Mouse (Mus musculus) liver, postnatal 0 days (tissue): ENCODE results near the gene Zbtb20. TPM values are rescaled to one million over a fixed set of nuclear protein-coding genes. Genes with fewer than 3 reads are reported as not detected.

Source experiments
- ATAC-seq: fragments of 200-750 bp; cut with Nextera tagmentation; 2 replicates; pipeline ENCODE4 v1.8.0; 2017; ENCODE audit warnings: mild to moderate bottlenecking, moderate library complexity
- DNase-seq: peaks from one replicate; pipeline ENCODE4 v3.0.0-alpha.2; 2016
- H3K27ac ChIP-seq: fragments of 300-500 bp; sonication (generic); 2 replicates; pipeline ENCODE4 v1.5.1; 2014; ENCODE audit warnings: antibody characterized with exemption, moderate library complexity, mild to moderate bottlenecking, low read depth
- H3K27me3 ChIP-seq: fragments of 300-500 bp; sonication (generic); 2 replicates; pipeline ENCODE4 v1.6.1; 2014; ENCODE audit warnings: low read length, control low read depth, mixed read lengths; ENCODE audit not compliant: insufficient read depth
- H3K36me3 ChIP-seq: fragments of 300-500 bp; sonication (generic); replicated peaks from 2 replicates; pipeline ENCODE4 v1.6.1; 2014; ENCODE audit warnings: mild to moderate bottlenecking, control low read depth, low read length, moderate library complexity, mixed read lengths; ENCODE audit not compliant: insufficient read depth
- H3K4me1 ChIP-seq: fragments of 300-500 bp; sonication (generic); 2 replicates; pipeline ENCODE4 v1.6.1; 2014; ENCODE audit warnings: antibody characterized with exemption, mild to moderate bottlenecking, control low read depth; ENCODE audit not compliant: insufficient read depth
- H3K4me2 ChIP-seq: fragments of 300-500 bp; sonication (generic); 2 replicates; pipeline ENCODE4 v1.6.1; 2014; ENCODE audit warnings: low read depth, mild to moderate bottlenecking, low read length, moderate library complexity, mixed read lengths
- H3K4me3 ChIP-seq: fragments of 300-500 bp; sonication (generic); 2 replicates; pipeline ENCODE4 v1.5.1; 2014; ENCODE audit warnings: low read depth, low read length
- H3K9ac ChIP-seq: fragments of 300-500 bp; sonication (generic); replicated peaks from 2 replicates; pipeline ENCODE4 v1.6.1; 2014; ENCODE audit warnings: mild to moderate bottlenecking, moderate library complexity
- H3K9me3 ChIP-seq: fragments of 300-500 bp; sonication (generic); 2 replicates; pipeline ENCODE4 v1.6.1; 2016; ENCODE audit warnings: mild to moderate bottlenecking, control low read depth, low read length, mixed read lengths
- CTCF ChIP-seq: sonication (generic); IDR thresholded peaks from 2 replicates; pipeline ENCODE4 v1.5.1; 2016; ENCODE audit warnings: antibody characterized with exemption, low read depth
- EP300 ChIP-seq: IDR thresholded peaks from 2 replicates; pipeline ENCODE4 v1.6.1; 2016; ENCODE audit warnings: antibody characterized with exemption, low read depth, mild to moderate bottlenecking
- WGBS: fragments of 180-500 bp; shearing (Covaris S2); extraction: QIAGEN DNeasy Blood & Tissue Kit; methylation state at CpG from one replicate; pipeline ENCODE4 v1.1.7; 2014; ENCODE audit not compliant: insufficient replicate concordance; 5-methylcytosine and 5-hydroxymethylcytosine counted together
- polyA plus RNA-seq: library from polyadenylated mRNA; unstranded; fragments of >200 nt; fragmentation: Nextera tagmentation; extraction: Ambion mirVana; gene quantifications from 2 replicates; pipeline ENCODE4 v1.2.1, GENCODE M21; 2015

The Zbtb20 gene
- polyA plus RNA-seq, 1 experiment from 2014 or later, result 9.2 TPM

DNA sequence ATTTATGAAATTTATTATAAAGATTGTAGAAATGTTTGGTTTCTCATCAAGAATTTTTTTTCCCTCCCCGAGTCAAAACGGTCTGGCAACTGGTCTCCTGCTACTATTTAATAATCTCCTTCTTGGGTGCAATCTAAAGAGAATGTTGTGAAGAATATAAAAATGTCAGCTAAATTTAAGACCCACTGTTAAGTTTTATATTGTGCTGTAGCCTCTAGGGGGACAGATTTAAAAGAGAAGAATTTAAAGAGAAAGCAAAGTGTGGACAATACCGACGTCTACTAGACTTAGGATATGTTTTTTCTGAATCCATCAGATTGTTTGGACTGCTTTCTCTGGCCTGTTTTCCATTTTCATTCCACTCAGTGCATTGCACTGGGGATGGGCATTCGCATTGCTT, 160.8 kb downstream of the Zbtb20 start:
- no peak overlapping the region for H3K4me3 ChIP-seq
- no peaks in the 10 kb centered on the region for H3K36me3 ChIP-seq
- no peak overlapping the region for H3K27ac ChIP-seq
- WGBS, result 77% methylated on average over 5 of the region's 5 CpGs
- no peak overlapping the region for H3K9ac ChIP-seq
- DNase-seq (no peak), ATAC-seq (no peak)
- no peaks in the 10 kb centered on the region for H3K4me1 ChIP-seq
- H3K4me2 ChIP-seq, result no peak overlapping the region
- H3K27me3 ChIP-seq, result no peaks in the 10 kb centered on the region
- TF ChIP-seq CTCF, result no peak
- no peak for TF ChIP-seq EP300
- no peaks in the 10 kb centered on the region for H3K9me3 ChIP-seq

DNA sequence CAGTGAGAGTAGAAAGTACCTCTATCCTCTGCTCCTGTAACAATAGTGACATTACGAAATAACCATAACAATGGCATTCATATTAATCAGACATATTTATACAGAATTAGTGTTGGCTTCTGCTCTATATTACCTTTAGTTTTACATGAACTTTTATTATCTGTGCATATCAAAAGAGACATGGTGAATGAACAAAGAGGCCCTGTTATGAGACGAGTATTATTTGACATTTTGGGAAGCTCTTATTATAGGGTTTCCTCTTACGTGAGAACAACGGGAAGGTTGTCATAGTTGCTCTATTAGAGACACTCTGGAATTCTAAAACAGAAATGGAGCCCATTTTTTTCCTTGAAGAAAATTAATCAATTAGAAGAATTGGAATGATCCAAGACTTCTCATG, 161.6 kb downstream of the Zbtb20 start:
- Histone ChIP-seq H3K4me1 (no peaks in the 10 kb centered on the region), H3K27ac (no peak overlapping the region), H3K36me3 (no peaks in the 10 kb centered on the region), H3K9me3 (no peaks in the 10 kb centered on the region), H3K4me3 (no peak overlapping the region), H3K27me3 (no peaks in the 10 kb centered on the region), H3K9ac (no peak overlapping the region), H3K4me2 (no peak overlapping the region)
- no peak for DNase-seq
- TF ChIP-seq EP300 (no peak), CTCF (no peak)
- 82% methylated on average over 4 of the region's 4 CpGs for WGBS
- ATAC-seq, result no peak

DNA sequence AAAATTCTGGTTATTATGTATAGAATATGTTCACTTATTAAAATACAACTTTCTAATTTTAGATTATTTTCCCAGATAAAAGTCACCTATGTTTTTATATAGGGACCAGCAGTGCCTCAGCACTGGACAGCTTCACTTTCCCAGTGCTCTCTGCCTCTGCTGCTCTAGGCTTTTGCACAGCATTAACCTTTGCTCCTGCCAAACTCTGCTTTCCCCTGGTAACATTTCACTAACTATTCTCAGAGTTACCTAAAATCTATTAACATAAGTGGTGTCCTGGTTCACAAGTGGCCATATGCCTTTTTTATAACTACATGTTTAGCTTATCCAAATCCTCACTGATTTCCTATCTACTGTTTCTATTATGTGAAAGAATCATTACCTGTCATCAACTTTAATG, 169.9 kb downstream of the Zbtb20 start:
- Histone ChIP-seq H3K9me3 (peaks cover 3% of the 10 kb centered on the region; the same call in 1 of the 2 replicates), H3K36me3 (no peaks in the 10 kb centered on the region), H3K27ac (no peak overlapping the region), H3K27me3 (no peaks in the 10 kb centered on the region), H3K4me2 (no peak overlapping the region), H3K4me3 (no peak overlapping the region), H3K9ac (no peak overlapping the region), H3K4me1 (no peaks in the 10 kb centered on the region)
- no peak for TF ChIP-seq EP300
- no peak for TF ChIP-seq CTCF
- DNase-seq (no peak), ATAC-seq (no peak)

DNA sequence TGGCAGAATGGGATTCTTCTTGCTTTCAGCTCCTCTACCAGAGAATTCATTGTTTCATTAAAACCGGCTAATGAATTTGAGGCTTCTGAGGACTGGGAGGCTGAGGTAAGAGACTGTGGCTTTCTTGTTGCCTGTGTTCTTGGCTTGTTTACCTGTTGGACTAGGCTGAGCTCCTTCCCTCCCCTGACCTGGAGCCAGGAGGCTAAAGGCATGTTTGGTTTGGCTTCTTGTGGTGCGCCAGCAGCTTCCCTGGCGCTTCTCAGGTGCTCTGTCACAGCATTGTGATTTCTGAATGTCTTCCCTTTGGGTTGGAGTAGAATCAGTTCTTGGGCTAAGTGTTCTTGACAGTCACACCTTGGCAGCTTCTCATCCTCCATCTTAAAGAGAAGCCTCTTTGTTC, 171.0 kb downstream of the Zbtb20 start:
- ATAC-seq (no peak), DNase-seq (no peak)
- no peaks in the 10 kb centered on the region for H3K27me3 ChIP-seq
- no peak overlapping the region for H3K4me3 ChIP-seq
- peaks cover 3% of the 10 kb centered on the region; the same call in 1 of the 2 replicates for H3K9me3 ChIP-seq
- WGBS, result 88% methylated on average over 3 of the region's 3 CpGs
- no peak for TF ChIP-seq CTCF
- TF ChIP-seq EP300, result no peak
- H3K9ac ChIP-seq, result no peak overlapping the region
- no peak overlapping the region for H3K27ac ChIP-seq
- H3K36me3 ChIP-seq, result no peaks in the 10 kb centered on the region
- no peaks in the 10 kb centered on the region for H3K4me1 ChIP-seq
- no peak overlapping the region for H3K4me2 ChIP-seq

- H3K4me1 ChIP-seq, result 0 out of 2 replicates have a peak, but pooled peaks cover 3% of the 10 kb centered on the region
- TF ChIP-seq EP300, result no peak
- no peak for TF ChIP-seq CTCF
- no peaks in the 10 kb centered on the region for H3K9me3 ChIP-seq
- H3K4me3 ChIP-seq, result no peak overlapping the region
- H3K27ac ChIP-seq, result peak overlapping the region; percentile 55
- ATAC-seq (peak; percentile 89), DNase-seq (no peak)
- H3K4me2 ChIP-seq, result no peak overlapping the region
- H3K9ac ChIP-seq, result no peak overlapping the region
- H3K27me3 ChIP-seq, result no peaks in the 10 kb centered on the region
- H3K36me3 ChIP-seq, result no peaks in the 10 kb centered on the region
- 68% methylated on average over 3 of the region's 3 CpGs for WGBS
These were observed 194.1 kb downstream of the Zbtb20 start for GRCm38 (mm10) chr16:43069666-43070295.

GRCm38 (mm10) chr16:43071875-43072274, 196.2 kb downstream of the Zbtb20 start:
- no peak overlapping the region for H3K4me2 ChIP-seq
- no peaks in the 10 kb centered on the region for H3K9me3 ChIP-seq
- TF ChIP-seq EP300, result no peak
- no peak for TF ChIP-seq CTCF
- no peaks in the 10 kb centered on the region for H3K27me3 ChIP-seq
- no peak overlapping the region for H3K9ac ChIP-seq
- H3K4me1 ChIP-seq, result 0 out of 2 replicates have a peak, but pooled peaks cover 3% of the 10 kb centered on the region
- no peak overlapping the region for H3K27ac ChIP-seq
- H3K4me3 ChIP-seq, result no peak overlapping the region
- H3K36me3 ChIP-seq, result no peaks in the 10 kb centered on the region
- 78% methylated on average over 3 of the region's 3 CpGs for WGBS
- DNase-seq (no peak), ATAC-seq (no peak)
